Mouse (Mus musculus) right cerebral cortex, adult 2 months (tissue): ENCODE measurements around the gene Trim16.
A peak's percentile ranks its signal among the peaks of the same experiment; 100 is the strongest.

Experiments used
- DNase-seq, 2 experiments: peaks; one replicate each; pipeline ENCODE4 v3.0.0; 2021 to 2022; ENCODE audit warnings: low spot score in 2 of 2

Gene Trim16

GRCm38 (mm10) chr11:62830387-62830786 lies 10.4 kb downstream of the Trim16 start:
- DNase-seq, result no peak

GRCm38 (mm10) chr11:62831906-62832305 lies 11.9 kb downstream of the Trim16 start:
- DNase-seq, result no peak

GRCm38 (mm10) chr11:62844562-62844961 lies 24.5 kb downstream of the Trim16 start:
- no peak for DNase-seq

GRCm38 (mm10) chr11:62845730-62846129 lies 25.7 kb downstream of the Trim16 start:
- no peak for DNase-seq

GRCm38 (mm10) chr11:62846961-62847654 lies 27.1 kb downstream of the Trim16 start, which contains the start of gene Fbxw10:
Gene Fbxw10, plus strand, starts transcription at chr11:62847069.
- peak; percentile 18 to 31 for DNase-seq

- DNase-seq, result no peak
Observed at GRCm38 (mm10) chr11:62847655-62848191, 27.7 kb downstream of the Trim16 start.

GRCm38 (mm10) chr11:62848301-62848700 lies 28.3 kb downstream of the Trim16 start:
- DNase-seq, result no peak

GRCm38 (mm10) chr11:62851199-62851598 lies 31.2 kb downstream of the Trim16 start:
- peak in 1 of 2 experiments; percentile 18 for DNase-seq

GRCm38 (mm10) chr11:62853334-62853733 lies 33.3 kb downstream of the Trim16 start:
- no peak for DNase-seq

GRCm38 (mm10) chr11:62865562-62865961 lies 45.5 kb downstream of the Trim16 start:
- no peak for DNase-seq

- DNase-seq, result no peak
Observed at GRCm38 (mm10) chr11:62866685-62867084, 46.7 kb downstream of the Trim16 start.

- no peak for DNase-seq
Observed at GRCm38 (mm10) chr11:62869201-62869600, 49.2 kb downstream of the Trim16 start.

GRCm38 (mm10) chr11:62869715-62870371 lies 49.8 kb downstream of the Trim16 start:
- no peak for DNase-seq

GRCm38 (mm10) chr11:62873479-62873878 lies 53.4 kb downstream of the Trim16 start:
- no peak for DNase-seq

- no peak for DNase-seq
Observed at GRCm38 (mm10) chr11:62875696-62876095, 55.7 kb downstream of the Trim16 start.

- DNase-seq, result no peak
Observed at GRCm38 (mm10) chr11:62876445-62876844, 56.4 kb downstream of the Trim16 start.

GRCm38 (mm10) chr11:62877391-62877790 lies 57.4 kb downstream of the Trim16 start:
- no peak for DNase-seq

GRCm38 (mm10) chr11:62878728-62879127 lies 58.7 kb downstream of the Trim16 start:
- peak in 1 of 2 experiments; percentile 23 for DNase-seq

GRCm38 (mm10) chr11:62879220-62880048 lies 59.4 kb downstream of the Trim16 start, which contains the start of gene Tvp23b:
Gene Tvp23b, plus strand, starts transcription at chr11:62879455.
- peak; percentile 97 for DNase-seq

- no peak for DNase-seq
Observed at GRCm38 (mm10) chr11:62883407-62883806, 63.4 kb downstream of the Trim16 start.

- DNase-seq, result no peak
Observed at GRCm38 (mm10) chr11:62885323-62885722, 65.3 kb downstream of the Trim16 start.

GRCm38 (mm10) chr11:62890796-62891195 lies 70.8 kb downstream of the Trim16 start:
- DNase-seq, result no peak
